Mouse (Mus musculus): ENCODE measurements around the gene Gm11273.

Gene Gm11273

DNA sequence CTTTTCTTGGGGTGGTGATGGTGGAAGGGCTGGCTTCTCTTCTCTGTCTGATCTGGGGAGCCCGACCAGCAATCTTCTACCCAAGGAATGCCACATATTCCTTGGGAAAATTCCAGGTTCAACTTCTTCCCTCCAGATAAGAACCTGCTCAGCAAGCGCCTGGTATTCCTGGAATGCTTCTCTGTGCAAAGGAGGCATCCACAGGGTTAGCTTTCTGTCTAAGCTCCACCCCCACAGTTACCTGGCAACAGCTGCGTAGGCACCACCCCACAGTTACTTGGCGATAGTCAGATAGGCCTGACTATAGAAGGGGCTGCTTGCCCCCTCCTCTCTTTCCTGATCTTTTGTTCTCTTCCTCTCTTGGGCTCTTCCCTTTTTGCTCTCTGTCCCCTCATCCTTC is 44.9 kb downstream of the Gm11273 start:
- H3K36me3 ChIP-seq (ENCODE audit: insufficient read depth, low read length): peaks cover 5% of the 10 kb centered on the region
- H3K4me1 ChIP-seq (replicated peaks; ENCODE audit: low read depth, low read length): peaks cover 26% of the 10 kb centered on the region
- H3K27me3 ChIP-seq (ENCODE audit: insufficient read depth, low read length): no peaks in the 10 kb centered on the region; the same call in 1 of the 2 replicates
- TF ChIP-seq POU5F1 (IDR thresholded peaks at IDR 0.05; ENCODE audit: borderline replicate concordance, low read length): no peak
- TF ChIP-seq CTCF (conservative IDR thresholded peaks at IDR 0.05; ENCODE audit: low read length): no peak
- no peak for TF ChIP-seq NANOG (IDR thresholded peaks at IDR 0.05; ENCODE audit: borderline replicate concordance, low read length)
- H3K4me3 ChIP-seq (replicated peaks; ENCODE audit: low read length): no peak overlapping the region
- H3K9me3 ChIP-seq (ENCODE audit: low read length): no peaks in the 10 kb centered on the region

DNA sequence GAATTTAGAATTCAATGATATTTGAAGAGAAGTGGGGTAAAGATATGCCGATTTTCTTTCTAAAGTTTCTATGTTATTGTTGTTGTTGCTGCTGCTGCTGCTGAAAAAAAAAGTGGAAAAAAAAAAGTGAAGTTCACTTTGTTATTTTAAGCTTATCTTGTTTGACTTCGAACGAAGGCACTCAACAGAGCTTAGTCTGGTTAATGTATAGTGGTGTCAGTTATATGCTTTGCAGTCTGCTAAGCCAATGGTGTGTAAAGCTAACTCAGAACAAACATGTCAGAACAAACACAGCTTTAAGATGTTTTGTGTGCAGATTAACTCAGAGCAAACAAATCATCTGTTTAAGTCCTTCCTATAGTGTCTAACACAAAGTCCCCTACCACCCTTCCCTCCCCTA is 47.1 kb downstream of the Gm11273 start:
- peaks cover 24% of the 10 kb centered on the region for H3K36me3 ChIP-seq (ENCODE audit: insufficient read depth, low read length)
- no peaks in the 10 kb centered on the region; the same call in 1 of the 2 replicates for H3K27me3 ChIP-seq (ENCODE audit: insufficient read depth, low read length)
- TF ChIP-seq CTCF (conservative IDR thresholded peaks at IDR 0.05; ENCODE audit: low read length) (no peak), POU5F1 (IDR thresholded peaks at IDR 0.05; ENCODE audit: borderline replicate concordance, low read length) (no peak), NANOG (IDR thresholded peaks at IDR 0.05; ENCODE audit: borderline replicate concordance, low read length) (no peak)
- H3K9me3 ChIP-seq (ENCODE audit: low read length): no peaks in the 10 kb centered on the region
- H3K4me3 ChIP-seq (replicated peaks; ENCODE audit: low read length): no peak overlapping the region
- peaks cover 27% of the 10 kb centered on the region for H3K4me1 ChIP-seq (replicated peaks; ENCODE audit: low read depth, low read length)

DNA sequence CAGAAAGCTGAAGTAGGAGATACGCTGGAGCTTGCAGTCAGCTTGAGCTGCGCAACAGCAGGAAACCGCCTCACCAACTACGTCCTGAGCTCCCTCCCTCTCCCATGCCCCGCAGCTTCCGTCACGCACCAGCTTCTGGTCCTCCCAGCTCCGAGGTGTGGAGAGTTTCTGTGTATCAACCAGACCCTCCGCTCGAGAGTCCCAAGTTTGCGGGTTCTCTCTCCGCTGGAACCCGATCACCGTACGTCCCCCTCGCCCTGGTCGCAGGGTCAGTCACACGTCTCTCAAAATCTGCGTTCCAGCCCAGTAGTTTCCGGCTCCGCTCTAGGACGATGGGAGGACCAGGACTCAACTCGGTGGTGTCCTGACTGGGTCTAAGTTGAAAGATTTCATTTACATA is 47.8 kb downstream of the Gm11273 start, which contains the start of gene Zscan26:
Gene Zscan26, minus strand, starts transcription at position 282 of the 400 bp plus-strand sequence.
- peaks cover 30% of the 10 kb centered on the region for H3K36me3 ChIP-seq (ENCODE audit: insufficient read depth, low read length)
- TF ChIP-seq CTCF (conservative IDR thresholded peaks at IDR 0.05; ENCODE audit: low read length) (no peak), POU5F1 (IDR thresholded peaks at IDR 0.05; ENCODE audit: borderline replicate concordance, low read length) (no peak), NANOG (IDR thresholded peaks at IDR 0.05; ENCODE audit: borderline replicate concordance, low read length) (no peak)

DNA sequence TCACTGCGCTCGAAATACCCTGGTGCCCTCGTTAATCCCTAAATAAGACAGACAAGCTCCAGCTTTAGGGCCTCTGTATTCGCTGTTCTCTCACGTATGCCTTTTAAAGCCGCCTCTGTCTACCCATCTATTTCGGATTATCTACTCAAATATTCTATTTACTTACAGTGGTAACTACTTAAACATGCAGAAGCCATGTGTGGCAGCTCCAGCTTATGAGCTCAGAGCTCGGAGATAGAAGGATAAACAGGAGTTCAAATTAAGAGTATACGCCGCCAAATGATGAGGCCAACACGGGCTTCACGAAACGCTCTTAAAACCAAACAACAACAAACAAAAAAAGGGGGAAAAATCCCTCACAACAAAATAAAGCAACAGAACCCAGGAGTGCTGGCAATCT is 48.2 kb downstream of the Gm11273 start:
- H3K9me3 ChIP-seq (ENCODE audit: low read length): no peaks in the 10 kb centered on the region
- peaks cover 34% of the 10 kb centered on the region for H3K36me3 ChIP-seq (ENCODE audit: insufficient read depth, low read length)
- H3K4me1 ChIP-seq (replicated peaks; ENCODE audit: low read depth, low read length): peaks cover 37% of the 10 kb centered on the region
- TF ChIP-seq NANOG (IDR thresholded peaks at IDR 0.05; ENCODE audit: borderline replicate concordance, low read length) (no peak), CTCF (conservative IDR thresholded peaks at IDR 0.05; ENCODE audit: low read length) (no peak), POU5F1 (IDR thresholded peaks at IDR 0.05; ENCODE audit: borderline replicate concordance, low read length) (no peak)
- no peaks in the 10 kb centered on the region for H3K27me3 ChIP-seq (ENCODE audit: insufficient read depth, low read length)
- H3K4me3 ChIP-seq (replicated peaks; ENCODE audit: low read length): peak overlapping the region; percentile 91

More for the DNA sequence above, 47.8 kb downstream of the Gm11273 start, which contains the start of gene Zscan26:
- H3K27me3 ChIP-seq (ENCODE audit: insufficient read depth, low read length): no peaks in the 10 kb centered on the region
- H3K4me1 ChIP-seq (replicated peaks; ENCODE audit: low read depth, low read length): peaks cover 33% of the 10 kb centered on the region
- H3K9me3 ChIP-seq (ENCODE audit: low read length): no peaks in the 10 kb centered on the region
- peak within 1 kb of the TSS; percentile 91 for H3K4me3 ChIP-seq (replicated peaks; ENCODE audit: low read length)
